In genomic region chr2:84725770-84726169, GRCm38 (mm10) we compare ENCODE assay signal across 8 mouse cellular contexts. TPM values are rescaled to one million over a fixed set of nuclear protein-coding genes. Genes with fewer than 3 reads are reported as not detected.
DNase-seq lines count a peak whose midpoint lies in the region; ATAC-seq and TF ChIP-seq lines count a peak whose summit lies in the region.

No protein-coding gene starts in this region.

- peaks cover 34% of the 10 kb centered on the region for H3K36me3 ChIP-seq in heart, embryonic 10.5 days
- peaks cover 12% of the 10 kb centered on the region for H3K36me3 ChIP-seq in heart, adult 2 months (ENCODE audit: control insufficient read depth, insufficient read depth, low read length)
- peaks cover 2% of the 10 kb centered on the region; the same call in 1 of the 2 replicates for H3K36me3 ChIP-seq in neural tube, embryonic 11.5 days (ENCODE audit: control insufficient read depth, insufficient read depth, low read length)
- peaks cover 24% of the 10 kb centered on the region for H3K36me3 ChIP-seq in limb, embryonic 15.5 days

- intact Hi-C loops in heart, adult 2 months (cut with DNase I) = loop anchor here (5.0 kb wide), 1 partner anchor 312 kb away; the partner anchor contains the start of genes P2rx3 and Ssrp1

- no peaks in the 10 kb centered on the region for H3K9me3 ChIP-seq in heart, embryonic 10.5 days
- no peaks in the 10 kb centered on the region for H3K9me3 ChIP-seq in neural tube, embryonic 11.5 days (ENCODE audit: control insufficient read depth, low read length)
- H3K9me3 ChIP-seq in limb, embryonic 15.5 days = no peaks in the 10 kb centered on the region

- TF ChIP-seq POLR2A in heart, adult 2 months (IDR thresholded peaks at IDR 0.05; ENCODE audit: insufficient read depth, low read depth, low read length) = no peak

- no peaks in the 10 kb centered on the region for H3K27me3 ChIP-seq in heart, embryonic 10.5 days (ENCODE audit: insufficient read depth, poor library complexity, severe bottlenecking)
- H3K27me3 ChIP-seq in heart, adult 2 months (ENCODE audit: control insufficient read depth, insufficient read depth, low read length) = no peaks in the 10 kb centered on the region
- H3K27me3 ChIP-seq in neural tube, embryonic 11.5 days (ENCODE audit: control insufficient read depth, insufficient read depth, low read length) = no peaks in the 10 kb centered on the region
- H3K27me3 ChIP-seq in limb, embryonic 15.5 days = no peaks in the 10 kb centered on the region

- 0 out of 2 replicates have a peak overlapping the region, but pooled peaks have one; percentile 1 for H3K4me2 ChIP-seq in neural tube, embryonic 11.5 days (ENCODE audit: low read depth)
- peak overlapping the region; percentile 70; the same call in 1 of the 2 replicates for H3K4me2 ChIP-seq in limb, embryonic 15.5 days

- no peak for TF ChIP-seq EP300 in heart, adult 2 months (IDR thresholded peaks at IDR 0.05; ENCODE audit: insufficient read depth, low read depth, low read length)

- peak overlapping the region; percentile 74 for H3K4me3 ChIP-seq in heart, embryonic 10.5 days
- no peak overlapping the region for H3K4me3 ChIP-seq in heart, adult 2 months
- H3K4me3 ChIP-seq in neural tube, embryonic 11.5 days (ENCODE audit: low read depth, low read length) = no peak overlapping the region
- no peak overlapping the region for H3K4me3 ChIP-seq in limb, embryonic 15.5 days

- no peak overlapping the region for H3K27ac ChIP-seq in heart, embryonic 10.5 days
- no peak overlapping the region for H3K27ac ChIP-seq in heart, adult 2 months
- H3K27ac ChIP-seq in neural tube, embryonic 11.5 days (ENCODE audit: low read depth, low read length) = no peak overlapping the region
- H3K27ac ChIP-seq in limb, embryonic 15.5 days = no peak overlapping the region

- no peak for TF ChIP-seq CTCF in heart, adult 2 months (IDR thresholded peaks at IDR 0.05)

- 88% methylated on average over 10 of the region's 10 CpGs for WGBS in heart, embryonic 10.5 days
- 85% methylated on average over 10 of the region's 10 CpGs for WGBS in heart, adult 2 months
- WGBS in neural tube, embryonic 11.5 days = 92% methylated on average over 10 of the region's 10 CpGs
- WGBS in limb, embryonic 15.5 days = 93% methylated on average over 10 of the region's 10 CpGs

- ATAC-seq in neural tube, embryonic 11.5 days (ENCODE audit: insufficient read depth, low FRiP score, low TSS enrichment) = no peak
- no peak for ATAC-seq in limb, embryonic 15.5 days (ENCODE audit: insufficient number of reproducible peaks, low FRiP score, low TSS enrichment, low read depth)
- no peak for ATAC-seq in megakaryocyte-erythroid progenitor cell, adult 5-6 weeks (replicated peaks; ENCODE audit: low FRiP score, low TSS enrichment, poor library complexity, severe bottlenecking)

- no peaks in the 10 kb centered on the region; the same call in 1 of the 2 replicates for H3K79me2 ChIP-seq in heart, adult 2 months (replicated peaks; ENCODE audit: control insufficient read depth, insufficient read depth, low read length)

- H3K4me1 ChIP-seq in heart, embryonic 10.5 days = peaks cover 17% of the 10 kb centered on the region
- H3K4me1 ChIP-seq in heart, adult 2 months (ENCODE audit: control insufficient read depth, insufficient read depth, low read length) = peaks cover 6% of the 10 kb centered on the region
- H3K4me1 ChIP-seq in neural tube, embryonic 11.5 days (ENCODE audit: control insufficient read depth, insufficient read depth, low read length) = no peaks in the 10 kb centered on the region
- H3K4me1 ChIP-seq in limb, embryonic 15.5 days = peaks cover 16% of the 10 kb centered on the region

- H3K9ac ChIP-seq in heart, adult 2 months (ENCODE audit: low read depth, low read length) = no peak overlapping the region
- no peak overlapping the region for H3K9ac ChIP-seq in neural tube, embryonic 11.5 days (ENCODE audit: low read length)
- no peak overlapping the region for H3K9ac ChIP-seq in limb, embryonic 15.5 days

- DNase-seq in heart, embryonic 10.5 days (ENCODE audit: low spot score) = no peak
- no peak for DNase-seq in heart, adult 2 months
- DNase-seq in neural tube, embryonic 11.5 days (ENCODE audit: low spot score) = no peak
- DNase-seq in neural tube, embryonic 10.5 days (ENCODE audit: extremely low spot score, low spot score) = no peak
- DNase-seq in thymus, postnatal 14 days = no peak
- DNase-seq in cerebellum, adult 11 months = no peak

RNA-seq across cellular contexts. Expression of gene Clp1, which starts 1.4 kb away (rescaled TPM):
- 30.0 and 42.1 TPM in 2 replicates for polyA plus RNA-seq in heart, embryonic 10.5 days (2016; fragmentation: Nextera tagmentation; extraction: Ambion mirVana)
- total RNA-seq in heart, adult 2 months (2021) = 1 to 10 TPM; 4.0 to 4.6 TPM
- 3.5 and 7.4 TPM in 2 replicates for polyA plus RNA-seq in heart, adult 2 months (2012; rRNA removed)
- 47.2 and 48.5 TPM in 2 replicates for polyA plus RNA-seq in neural tube, embryonic 11.5 days (2014; fragmentation: Nextera tagmentation; extraction: Ambion mirVana)
- 26.8 and 28.7 TPM in 2 replicates for polyA plus RNA-seq in limb, embryonic 15.5 days (2015; fragmentation: Nextera tagmentation; extraction: Ambion mirVana)
- 35.4 and 38.0 TPM in 2 replicates for total RNA-seq in megakaryocyte-erythroid progenitor cell, adult 5-6 weeks (2014; fragmentation: Nextera tagmentation)
- total RNA-seq in megakaryocyte-erythroid progenitor cell, adult 5-6 weeks (2017) = 43.8 and 46.5 TPM in 2 replicates

RNA-seq across cellular contexts. Expression of gene Ypel4, which starts 8.1 kb away (rescaled TPM):
- 6.4 and 6.8 TPM in 2 replicates for polyA plus RNA-seq in heart, embryonic 10.5 days (2016; fragmentation: Nextera tagmentation; extraction: Ambion mirVana)
- total RNA-seq in heart, adult 2 months (2021) = under 1 TPM; 0.44 to 0.45 TPM
- polyA plus RNA-seq in heart, adult 2 months (2012; rRNA removed) = 1.5 and 1.7 TPM in 2 replicates
- polyA plus RNA-seq in neural tube, embryonic 11.5 days (2014; fragmentation: Nextera tagmentation; extraction: Ambion mirVana) = 10.5 and 12.9 TPM in 2 replicates
- 5.7 and 7.1 TPM in 2 replicates for polyA plus RNA-seq in limb, embryonic 15.5 days (2015; fragmentation: Nextera tagmentation; extraction: Ambion mirVana)
- total RNA-seq in megakaryocyte-erythroid progenitor cell, adult 5-6 weeks (2014; fragmentation: Nextera tagmentation) = 0.39 and 1.6 TPM in 2 replicates
- 3.7 TPM in 1 of 2 replicates, not detected in the other for total RNA-seq in megakaryocyte-erythroid progenitor cell, adult 5-6 weeks (2017)

RNA-seq across cellular contexts. Expression of gene Zdhhc5, which starts 10.8 kb away (rescaled TPM):
- polyA plus RNA-seq in heart, embryonic 10.5 days (2016; fragmentation: Nextera tagmentation; extraction: Ambion mirVana) = 33.3 and 33.4 TPM in 2 replicates
- 10 to 100 TPM; 62.8 to 72.5 TPM for total RNA-seq in heart, adult 2 months (2021)
- polyA plus RNA-seq in heart, adult 2 months (2012; rRNA removed) = 47.6 and 61.2 TPM in 2 replicates
- 27.4 and 27.6 TPM in 2 replicates for polyA plus RNA-seq in neural tube, embryonic 11.5 days (2014; fragmentation: Nextera tagmentation; extraction: Ambion mirVana)
- 32.1 and 32.5 TPM in 2 replicates for polyA plus RNA-seq in limb, embryonic 15.5 days (2015; fragmentation: Nextera tagmentation; extraction: Ambion mirVana)
- 37.6 and 44.6 TPM in 2 replicates for total RNA-seq in megakaryocyte-erythroid progenitor cell, adult 5-6 weeks (2014; fragmentation: Nextera tagmentation)
- total RNA-seq in megakaryocyte-erythroid progenitor cell, adult 5-6 weeks (2017) = 23.9 and 37.0 TPM in 2 replicates

RNA-seq across cellular contexts. Expression of gene Gm19426, which starts 17.7 kb away (rescaled TPM):
- 6.9 and 7.3 TPM in 2 replicates for polyA plus RNA-seq in heart, embryonic 10.5 days (2016; fragmentation: Nextera tagmentation; extraction: Ambion mirVana)
- total RNA-seq in heart, adult 2 months (2021) = 1 to 10 TPM; 1.8 to 2.0 TPM
- 1.5 and 1.7 TPM in 2 replicates for polyA plus RNA-seq in heart, adult 2 months (2012; rRNA removed)
- 4.5 and 5.1 TPM in 2 replicates for polyA plus RNA-seq in neural tube, embryonic 11.5 days (2014; fragmentation: Nextera tagmentation; extraction: Ambion mirVana)
- 6.5 and 7.0 TPM in 2 replicates for polyA plus RNA-seq in limb, embryonic 15.5 days (2015; fragmentation: Nextera tagmentation; extraction: Ambion mirVana)
- 0.98 TPM in 1 of 2 replicates, not detected in the other for total RNA-seq in megakaryocyte-erythroid progenitor cell, adult 5-6 weeks (2014; fragmentation: Nextera tagmentation)
- not detected in 2 replicates for total RNA-seq in megakaryocyte-erythroid progenitor cell, adult 5-6 weeks (2017)

RNA-seq across cellular contexts. Expression of gene Tmx2, which starts 46.8 kb away (rescaled TPM):
- 172 and 182 TPM in 2 replicates for polyA plus RNA-seq in heart, embryonic 10.5 days (2016; fragmentation: Nextera tagmentation; extraction: Ambion mirVana)
- total RNA-seq in heart, adult 2 months (2021) = 100 to 1,000 TPM; 105 to 115 TPM
- 148 and 203 TPM in 2 replicates for polyA plus RNA-seq in heart, adult 2 months (2012; rRNA removed)
- 180 and 189 TPM in 2 replicates for polyA plus RNA-seq in neural tube, embryonic 11.5 days (2014; fragmentation: Nextera tagmentation; extraction: Ambion mirVana)
- polyA plus RNA-seq in limb, embryonic 15.5 days (2015; fragmentation: Nextera tagmentation; extraction: Ambion mirVana) = 95.2 and 98.7 TPM in 2 replicates
- 31.8 and 37.7 TPM in 2 replicates for total RNA-seq in megakaryocyte-erythroid progenitor cell, adult 5-6 weeks (2014; fragmentation: Nextera tagmentation)
- 37.9 and 48.8 TPM in 2 replicates for total RNA-seq in megakaryocyte-erythroid progenitor cell, adult 5-6 weeks (2017)
